Mouse (Mus musculus): ENCODE results near the gene Vmn1r85.

DNA sequence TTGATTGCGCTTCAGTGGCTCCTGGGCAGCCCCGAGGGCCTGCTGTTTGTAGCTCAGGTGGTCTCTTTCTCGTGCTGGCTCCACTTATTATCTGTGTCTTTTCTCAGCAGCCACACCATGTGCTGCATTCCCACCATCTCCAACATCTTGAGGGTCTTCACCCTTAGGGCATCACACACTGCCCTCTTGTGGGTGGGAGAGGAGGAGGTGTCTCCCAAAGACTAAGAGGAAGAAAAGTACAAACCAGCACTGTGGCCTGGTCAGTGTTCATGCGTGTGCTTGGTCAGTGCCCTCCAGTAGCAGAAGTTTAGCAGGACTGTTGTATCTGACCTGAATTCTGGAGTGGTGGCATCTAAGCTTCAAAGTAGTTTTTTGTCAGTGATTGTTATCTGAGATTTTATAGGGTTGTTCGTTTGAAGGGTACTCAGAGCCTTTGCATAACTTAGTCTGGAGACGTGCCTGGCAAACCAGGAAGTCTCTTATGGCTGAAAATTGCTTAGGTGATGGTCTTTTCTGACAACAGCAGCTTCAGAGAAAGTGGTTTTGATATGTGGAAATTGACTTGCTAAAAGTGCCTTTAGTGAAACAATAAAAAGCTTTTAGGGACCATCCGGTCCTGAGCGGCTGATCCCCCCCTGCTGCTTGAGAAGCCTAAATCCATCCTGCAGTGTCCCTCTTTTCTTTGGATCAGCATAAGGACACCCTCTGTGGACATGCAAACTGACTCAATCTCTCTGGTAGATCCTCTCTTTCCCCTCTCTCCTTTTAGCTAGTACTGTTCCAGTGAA is 37.9 kb downstream of the Vmn1r85 start:
- no peak for TF ChIP-seq CTCF (IDR thresholded peaks at IDR 0.05; ENCODE audit: low read depth, low read length)
- no peak for TF ChIP-seq POLR2A (IDR thresholded peaks at IDR 0.05; ENCODE audit: extremely low read depth, insufficient read depth, low read length)

Data from liver, adult 2 months (tissue).